Mouse (Mus musculus) cerebellum, adult 2 months (tissue): ENCODE measurements around the gene E2f8.

Source experiments
- CTCF ChIP-seq: fragments of 200-500 bp; IDR thresholded peaks from 2 replicates; pipeline ENCODE4 v1.5.1; 2011; ENCODE audit warnings: low read depth, mild to moderate bottlenecking, control low read depth, low read length, moderate library complexity, borderline replicate concordance; ENCODE audit not compliant: insufficient read depth
- POLR2A ChIP-seq: fragments of 200-500 bp; IDR thresholded peaks from 2 replicates; pipeline ENCODE4 v1.6.1; 2011; ENCODE audit warnings: low read length, control low read depth, borderline replicate concordance; ENCODE audit not compliant: insufficient read depth

DNA sequence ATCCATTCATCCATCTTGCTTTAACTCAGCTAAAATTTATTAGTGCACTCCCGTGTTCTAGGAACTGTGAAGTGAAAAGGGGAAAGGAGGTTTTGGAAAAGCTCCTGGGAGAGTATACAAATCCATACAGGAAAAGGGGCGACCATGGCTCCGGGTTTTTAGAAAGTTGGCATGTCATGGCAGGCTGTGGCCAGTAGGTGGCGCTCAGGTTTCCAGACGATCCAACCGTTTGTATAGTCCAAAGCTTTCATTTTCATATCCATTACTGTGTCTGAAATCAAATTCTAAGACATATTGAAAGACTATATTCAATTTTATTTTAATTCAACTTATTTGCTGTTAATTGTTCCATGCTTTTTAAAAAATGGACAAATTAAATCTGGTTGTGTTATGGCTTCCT lies 12.8 kb upstream of the E2f8 start:
- TF ChIP-seq POLR2A (no peak), CTCF (peak; percentile 81)
